Mouse (Mus musculus): ENCODE data around the gene Cblc. TPM values are rescaled to one million over a fixed set of nuclear protein-coding genes. Genes with fewer than 3 reads are reported as not detected.

Cblc gene
- 14.6 and 15.2 TPM in 2 replicates for polyA plus RNA-seq (2015; fragmentation: Nextera tagmentation; extraction: Ambion mirVana)

DNA sequence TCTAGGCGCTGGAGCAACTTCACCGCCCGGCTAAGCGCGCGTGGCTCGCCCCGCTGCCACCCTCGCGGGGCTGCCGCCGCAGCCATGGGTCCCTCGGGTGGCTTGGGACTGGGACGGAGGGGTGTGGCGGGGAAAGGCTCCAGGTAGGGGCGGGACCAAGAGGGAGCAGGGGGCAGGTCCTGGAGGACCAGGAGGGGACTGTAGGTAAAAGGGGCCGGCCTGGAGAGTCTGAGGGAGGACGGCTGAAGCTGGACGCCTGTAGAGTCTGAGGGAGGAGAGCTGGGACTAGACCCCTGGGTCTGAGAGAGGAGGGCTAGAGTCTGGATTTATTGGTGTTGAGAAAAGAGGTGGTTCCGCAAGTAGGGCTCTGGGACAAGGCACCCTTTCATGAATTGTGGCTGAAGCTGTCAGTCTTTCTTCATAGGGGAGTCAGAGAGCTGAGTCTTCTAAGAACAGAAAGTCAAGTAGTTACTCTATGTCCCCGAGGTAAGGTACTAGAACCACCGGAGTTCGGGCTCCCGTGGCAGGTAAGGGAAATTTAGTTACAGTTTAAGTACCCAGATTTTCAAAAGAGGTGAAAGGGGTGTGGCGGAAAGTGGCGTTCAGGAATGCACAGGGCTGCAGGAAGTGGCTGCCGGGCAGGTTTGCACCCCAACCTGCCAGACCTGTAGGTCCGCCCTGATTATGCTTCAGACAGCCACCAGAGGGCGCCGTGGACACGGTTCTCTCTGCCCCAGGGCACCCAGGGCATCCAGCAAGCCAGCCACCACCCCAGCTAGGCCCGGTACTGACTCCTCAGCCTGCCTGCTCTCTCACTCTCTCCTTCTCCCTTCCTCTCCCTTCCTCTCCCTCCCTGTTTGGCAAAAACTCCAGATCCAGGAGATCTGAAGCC lies at the start of gene Cblc:
Gene Cblc (minus strand): TSS at position 113 of the 892 bp plus-strand sequence.
- H3K27me3 ChIP-seq = peaks cover 28% of the 10 kb centered on the region
- H3K9ac ChIP-seq = peak within 1 kb of the TSS; percentile 28; the same call in 1 of the 2 replicates
- H3K4me2 ChIP-seq = peak within 1 kb of the TSS; percentile 45
- no peaks in the 10 kb centered on the region for H3K9me3 ChIP-seq
- H3K36me3 ChIP-seq = no peaks in the 10 kb centered on the region
- WGBS = 2% methylated on average over 32 of the region's 32 CpGs
- H3K4me3 ChIP-seq = peak within 1 kb of the TSS; percentile 35
- peaks cover 9% of the 10 kb centered on the region for H3K4me1 ChIP-seq
- peak within 1 kb of the TSS; percentile 76 for H3K27ac ChIP-seq
- ATAC-seq (ENCODE audit: insufficient number of reproducible peaks, low FRiP score, low TSS enrichment, low read depth) = 0 out of 2 replicates have a peak, but pooled peaks have one; percentile 30

DNA sequence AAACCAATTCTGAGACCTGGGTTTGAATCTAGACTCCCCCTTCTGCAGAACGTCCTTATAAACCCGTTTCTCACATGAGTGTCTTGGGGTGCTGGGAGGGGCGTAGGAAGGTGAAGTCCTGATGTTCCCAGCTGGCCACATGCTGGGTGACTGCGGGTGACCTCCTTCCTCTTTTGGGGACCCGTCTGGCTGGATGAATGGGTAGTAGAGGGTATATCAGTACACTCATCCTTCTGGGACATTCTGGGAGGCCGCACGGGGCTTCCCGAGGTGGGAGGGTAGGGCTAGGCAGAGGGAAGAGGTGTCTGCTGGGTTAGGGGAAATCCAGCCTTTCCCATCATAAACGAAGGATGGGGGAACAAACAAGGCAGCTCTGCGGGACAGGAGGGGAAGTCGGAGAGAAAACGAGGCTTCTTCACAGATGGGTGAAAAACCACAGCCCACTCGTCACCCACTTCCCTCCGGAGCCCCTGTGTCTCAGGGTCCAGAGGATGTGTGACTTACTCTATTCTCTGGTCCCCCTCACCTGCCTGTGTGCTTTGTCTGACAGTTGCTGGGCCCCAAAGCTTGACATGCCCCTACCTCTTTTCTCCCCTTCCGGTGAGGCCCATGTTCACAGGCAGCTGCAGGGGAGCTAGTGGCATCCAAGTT lies 48.0 kb upstream of the Cblc start:
- H3K27ac ChIP-seq = no peak overlapping the region
- H3K27me3 ChIP-seq = peaks cover 46% of the 10 kb centered on the region
- H3K36me3 ChIP-seq = no peaks in the 10 kb centered on the region
- no peak overlapping the region for H3K4me3 ChIP-seq
- no peak overlapping the region for H3K9ac ChIP-seq
- no peak overlapping the region for H3K4me2 ChIP-seq
- peaks cover 2% of the 10 kb centered on the region; the same call in 1 of the 2 replicates for H3K4me1 ChIP-seq
- WGBS = 63% methylated on average over 15 of the region's 15 CpGs
- no peak for ATAC-seq (ENCODE audit: insufficient number of reproducible peaks, low FRiP score, low TSS enrichment, low read depth)
- no peaks in the 10 kb centered on the region for H3K9me3 ChIP-seq

DNA sequence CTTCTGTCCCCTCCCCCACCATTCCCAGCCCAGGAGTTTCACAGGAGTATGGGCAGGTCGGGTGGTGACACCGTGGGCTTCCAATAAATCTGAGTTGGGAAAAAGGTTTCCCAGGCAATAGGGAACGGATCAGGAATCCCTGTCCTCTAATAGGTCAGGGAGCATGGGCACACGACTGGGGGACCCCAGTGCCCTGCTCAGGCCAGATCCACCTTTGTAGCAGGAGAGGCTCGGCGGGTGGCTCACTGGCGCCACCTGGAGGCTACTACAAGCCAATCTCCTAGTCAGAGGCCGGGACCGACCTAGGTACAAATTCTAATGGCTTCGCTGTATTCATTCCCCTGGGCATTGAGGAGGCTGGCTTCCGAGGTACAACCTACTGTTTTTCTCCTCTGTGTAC lies 47.0 kb upstream of the Cblc start:
- H3K4me3 ChIP-seq = no peak overlapping the region
- H3K27ac ChIP-seq = no peak overlapping the region
- peaks cover 2% of the 10 kb centered on the region; the same call in 1 of the 2 replicates for H3K4me1 ChIP-seq
- H3K4me2 ChIP-seq = no peak overlapping the region
- H3K27me3 ChIP-seq = peaks cover 45% of the 10 kb centered on the region
- H3K9me3 ChIP-seq = no peaks in the 10 kb centered on the region
- 0 out of 2 replicates have a peak, but pooled peaks have one; percentile 26 for ATAC-seq (ENCODE audit: insufficient number of reproducible peaks, low FRiP score, low TSS enrichment, low read depth)
- H3K9ac ChIP-seq = no peak overlapping the region; the same call in 1 of the 2 replicates
- no peaks in the 10 kb centered on the region for H3K36me3 ChIP-seq
- WGBS = 4% methylated on average over 11 of the region's 11 CpGs

DNA sequence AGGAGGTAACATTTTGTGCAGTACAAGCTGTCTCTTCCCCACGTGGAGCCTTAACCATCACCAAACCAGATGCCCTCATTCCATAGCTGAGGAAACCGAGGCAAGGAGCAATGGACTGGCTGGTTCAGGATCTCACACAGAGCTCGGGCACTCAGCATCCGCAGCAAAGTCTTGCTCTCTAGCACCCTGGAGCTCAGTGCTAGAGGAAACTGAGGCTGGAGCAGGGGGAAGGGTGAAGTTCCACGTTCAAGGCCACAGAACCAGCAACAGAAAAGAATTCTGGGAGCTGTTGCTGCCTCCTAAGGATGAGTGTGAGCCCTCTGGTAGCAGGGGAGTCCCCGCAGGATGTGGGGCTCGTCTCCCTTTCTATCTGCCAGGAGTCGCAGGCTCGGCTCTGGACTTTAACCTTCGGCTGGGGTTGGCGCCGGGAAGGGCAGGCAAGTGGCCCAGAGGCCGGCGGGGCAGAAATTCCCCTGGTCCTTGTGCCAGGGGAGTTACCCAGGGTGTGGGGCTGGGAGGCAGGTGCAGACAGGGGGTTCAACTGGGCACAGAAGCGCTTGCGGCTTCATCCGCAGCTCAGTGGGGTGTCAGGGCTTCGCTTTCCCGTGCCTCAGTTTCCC lies 46.4 kb upstream of the Cblc start:
- H3K9ac ChIP-seq = no peak overlapping the region
- no peak for ATAC-seq (ENCODE audit: insufficient number of reproducible peaks, low FRiP score, low TSS enrichment, low read depth)
- no peak overlapping the region for H3K4me3 ChIP-seq
- peaks cover 40% of the 10 kb centered on the region for H3K27me3 ChIP-seq
- 27% methylated on average over 19 of the region's 19 CpGs for WGBS
- no peaks in the 10 kb centered on the region for H3K9me3 ChIP-seq
- H3K36me3 ChIP-seq = no peaks in the 10 kb centered on the region
- H3K27ac ChIP-seq = no peak overlapping the region
- H3K4me1 ChIP-seq = peaks cover 2% of the 10 kb centered on the region; the same call in 1 of the 2 replicates
- H3K4me2 ChIP-seq = no peak overlapping the region

DNA sequence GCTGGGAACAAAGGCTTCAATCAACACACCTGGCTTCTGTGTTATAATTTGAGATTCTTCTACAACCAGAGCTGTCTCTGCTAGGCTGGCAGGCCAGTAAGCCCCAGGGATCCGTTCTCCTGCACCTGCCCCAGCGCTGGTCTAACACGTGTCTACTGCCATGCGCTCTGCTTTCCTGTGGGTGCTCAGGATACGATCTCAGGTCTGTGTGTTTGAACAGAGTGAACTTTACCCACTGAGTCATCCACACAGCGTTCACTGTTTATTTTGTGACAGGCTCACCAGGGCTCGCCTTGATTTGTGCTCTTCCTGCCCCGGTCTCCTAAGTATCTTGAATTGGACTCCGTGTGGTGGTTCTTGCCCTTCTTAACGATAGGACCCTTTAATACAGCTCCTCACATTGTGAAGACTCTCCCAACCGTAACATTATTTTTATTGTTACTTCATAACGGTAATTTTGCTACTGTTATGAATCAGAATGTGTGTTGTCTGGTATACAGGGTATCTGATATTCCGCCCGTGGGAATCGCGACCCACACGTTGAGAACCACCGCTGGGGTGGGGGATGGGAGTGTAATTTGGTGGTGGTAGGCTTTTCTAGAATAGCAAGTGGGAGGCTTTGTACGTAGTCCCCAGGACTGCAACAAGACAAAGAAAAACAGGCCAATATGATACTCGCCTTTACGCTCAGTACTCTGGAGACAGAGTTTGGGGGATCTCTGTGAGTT lies 45.2 kb upstream of the Cblc start:
- H3K9me3 ChIP-seq = no peaks in the 10 kb centered on the region
- H3K4me1 ChIP-seq = peaks cover 2% of the 10 kb centered on the region; the same call in 1 of the 2 replicates
- H3K9ac ChIP-seq = no peak overlapping the region
- WGBS = 80% methylated on average over 21 of the region's 21 CpGs
- no peak overlapping the region for H3K27ac ChIP-seq
- ATAC-seq (ENCODE audit: insufficient number of reproducible peaks, low FRiP score, low TSS enrichment, low read depth) = no peak
- no peaks in the 10 kb centered on the region for H3K36me3 ChIP-seq
- peaks cover 31% of the 10 kb centered on the region for H3K27me3 ChIP-seq
- no peak overlapping the region for H3K4me2 ChIP-seq
- no peak overlapping the region for H3K4me3 ChIP-seq

DNA sequence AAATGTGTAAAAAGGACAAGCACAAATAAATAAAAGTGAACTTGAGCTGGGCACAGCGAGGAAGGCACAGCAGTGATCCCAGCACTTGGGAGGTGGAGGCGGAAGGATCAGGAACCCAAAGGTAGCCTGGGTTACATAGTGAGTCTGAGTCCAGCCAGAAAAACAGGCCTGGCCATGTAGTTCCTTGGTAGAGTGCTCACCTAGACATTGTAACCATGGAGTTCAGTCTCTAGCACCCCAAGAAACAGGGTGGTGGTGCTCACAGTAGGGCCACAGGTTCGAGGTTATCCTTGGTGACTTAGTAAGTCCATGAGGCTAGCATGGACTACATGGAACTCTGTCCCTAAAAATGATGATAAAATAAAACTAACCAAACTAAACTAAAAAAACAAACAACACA lies 44.3 kb upstream of the Cblc start:
- no peak overlapping the region for H3K4me3 ChIP-seq
- WGBS = 75% methylated on average over 3 of the region's 3 CpGs
- H3K4me1 ChIP-seq = peaks cover 2% of the 10 kb centered on the region; the same call in 1 of the 2 replicates
- H3K36me3 ChIP-seq = no peaks in the 10 kb centered on the region
- no peak overlapping the region for H3K27ac ChIP-seq
- no peak for ATAC-seq (ENCODE audit: insufficient number of reproducible peaks, low FRiP score, low TSS enrichment, low read depth)
- no peak overlapping the region for H3K4me2 ChIP-seq
- no peaks in the 10 kb centered on the region for H3K9me3 ChIP-seq
- H3K27me3 ChIP-seq = peaks cover 26% of the 10 kb centered on the region
- no peak overlapping the region for H3K9ac ChIP-seq

DNA sequence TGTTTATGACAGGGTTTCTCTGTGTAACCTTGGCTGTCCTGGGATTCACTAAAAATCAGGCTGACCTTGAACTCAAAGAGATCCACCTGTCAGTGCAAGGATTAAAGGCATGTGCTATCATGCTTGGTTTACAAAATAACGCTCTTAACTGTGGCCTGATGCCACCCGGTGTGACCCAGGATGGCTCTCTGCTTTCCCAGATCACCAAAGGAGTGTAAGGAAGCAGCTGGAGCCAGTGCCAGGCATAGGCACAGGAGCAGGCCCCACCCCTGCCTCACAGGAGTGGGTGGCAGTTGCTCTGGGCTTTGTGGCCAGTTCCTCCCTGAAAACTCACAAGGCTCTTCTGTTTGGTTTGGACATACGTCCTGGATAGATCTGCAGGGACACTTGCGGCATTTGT lies 43.8 kb upstream of the Cblc start:
- H3K27me3 ChIP-seq = peaks cover 26% of the 10 kb centered on the region
- H3K36me3 ChIP-seq = no peaks in the 10 kb centered on the region
- H3K27ac ChIP-seq = no peak overlapping the region
- peaks cover 2% of the 10 kb centered on the region; the same call in 1 of the 2 replicates for H3K4me1 ChIP-seq
- H3K9ac ChIP-seq = no peak overlapping the region
- no peaks in the 10 kb centered on the region for H3K9me3 ChIP-seq
- WGBS = 79% methylated on average over 4 of the region's 4 CpGs
- H3K4me3 ChIP-seq = no peak overlapping the region
- no peak for ATAC-seq (ENCODE audit: insufficient number of reproducible peaks, low FRiP score, low TSS enrichment, low read depth)
- H3K4me2 ChIP-seq = no peak overlapping the region

DNA sequence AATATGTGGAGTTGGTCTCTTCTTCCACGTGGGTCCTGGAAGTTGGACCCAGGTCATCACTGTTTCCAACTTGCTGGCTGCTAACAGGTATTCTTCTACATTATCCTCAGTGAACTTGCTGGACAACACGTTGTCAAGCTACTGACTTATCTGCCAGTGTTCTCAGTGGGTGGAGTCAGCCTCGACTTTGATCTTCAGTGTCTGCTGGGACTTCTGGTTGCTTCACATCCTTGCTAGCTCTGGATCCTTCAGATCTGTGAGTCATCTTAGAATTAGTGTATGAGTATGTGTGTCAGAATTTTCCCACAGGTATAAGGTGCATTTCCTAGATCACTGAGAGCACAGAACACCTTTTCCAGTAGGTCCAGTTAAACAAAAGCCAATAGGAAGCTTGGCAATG lies 40.2 kb upstream of the Cblc start:
- Histone ChIP-seq H3K36me3 (no peaks in the 10 kb centered on the region), H3K4me3 (no peak overlapping the region), H3K9ac (no peak overlapping the region), H3K27ac (no peak overlapping the region), H3K4me2 (no peak overlapping the region), H3K9me3 (no peaks in the 10 kb centered on the region), H3K4me1 (peaks cover 4% of the 10 kb centered on the region), H3K27me3 (0 out of 2 replicates have a peak, but pooled peaks cover 3% of the 10 kb centered on the region)
- 52% methylated on average over 3 of the region's 3 CpGs for WGBS
- ATAC-seq (ENCODE audit: insufficient number of reproducible peaks, low FRiP score, low TSS enrichment, low read depth) = no peak

DNA sequence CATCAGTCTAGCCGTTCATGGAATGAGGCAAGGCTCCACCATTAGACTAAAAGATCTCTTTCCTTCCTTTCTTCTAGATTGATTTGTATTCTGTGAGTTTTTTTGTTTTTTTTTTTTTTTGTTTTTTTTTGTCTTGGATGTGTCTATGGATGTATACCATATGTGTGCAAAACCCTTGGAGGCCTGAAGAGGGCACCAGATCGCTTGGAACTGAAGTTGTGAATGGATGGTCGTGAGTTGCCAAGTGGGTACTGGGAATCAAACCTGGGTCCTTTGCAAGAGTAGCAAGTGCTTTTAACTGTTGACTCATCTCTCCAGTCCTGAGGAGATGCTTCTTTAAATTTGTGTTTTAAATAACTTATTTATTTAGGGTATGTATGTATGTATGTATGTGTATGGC lies 37.4 kb upstream of the Cblc start:
- H3K27me3 ChIP-seq = no peaks in the 10 kb centered on the region
- H3K4me2 ChIP-seq = no peak overlapping the region
- H3K4me1 ChIP-seq = peaks cover 14% of the 10 kb centered on the region
- no peaks in the 10 kb centered on the region for H3K36me3 ChIP-seq
- no peak overlapping the region for H3K4me3 ChIP-seq
- 74% methylated on average over 3 of the region's 3 CpGs for WGBS
- H3K9ac ChIP-seq = no peak overlapping the region
- H3K9me3 ChIP-seq = no peaks in the 10 kb centered on the region
- no peak overlapping the region for H3K27ac ChIP-seq
- ATAC-seq (ENCODE audit: insufficient number of reproducible peaks, low FRiP score, low TSS enrichment, low read depth) = no peak

DNA sequence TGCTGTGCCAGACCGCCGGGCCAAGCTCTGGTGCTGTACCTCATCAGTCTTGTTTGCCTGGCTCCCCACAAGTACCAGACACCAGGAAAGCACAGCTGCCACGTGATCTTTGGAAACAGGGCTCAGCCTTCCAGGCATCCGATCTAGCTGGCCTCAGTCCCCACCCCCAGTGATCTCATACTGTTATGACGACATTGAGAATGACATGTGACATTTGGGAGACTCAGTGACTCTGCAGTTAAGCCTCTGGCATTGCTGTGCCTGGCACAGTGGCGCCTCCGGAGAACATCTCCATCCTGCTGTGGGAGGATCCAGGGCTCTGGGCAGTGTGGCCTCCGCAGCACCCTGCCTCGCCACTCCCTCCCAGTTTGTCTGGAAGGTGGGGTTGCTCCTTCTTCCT lies 35.2 kb upstream of the Cblc start:
- H3K27me3 ChIP-seq = no peaks in the 10 kb centered on the region
- peaks cover 17% of the 10 kb centered on the region for H3K4me1 ChIP-seq
- ATAC-seq (ENCODE audit: insufficient number of reproducible peaks, low FRiP score, low TSS enrichment, low read depth) = peak; percentile 46; the same call in 1 of the 2 replicates
- H3K4me3 ChIP-seq = no peak overlapping the region
- no peak overlapping the region for H3K27ac ChIP-seq
- H3K9me3 ChIP-seq = no peaks in the 10 kb centered on the region
- no peak overlapping the region for H3K9ac ChIP-seq
- WGBS = 42% methylated on average over 9 of the region's 9 CpGs
- no peak overlapping the region for H3K4me2 ChIP-seq
- H3K36me3 ChIP-seq = no peaks in the 10 kb centered on the region

DNA sequence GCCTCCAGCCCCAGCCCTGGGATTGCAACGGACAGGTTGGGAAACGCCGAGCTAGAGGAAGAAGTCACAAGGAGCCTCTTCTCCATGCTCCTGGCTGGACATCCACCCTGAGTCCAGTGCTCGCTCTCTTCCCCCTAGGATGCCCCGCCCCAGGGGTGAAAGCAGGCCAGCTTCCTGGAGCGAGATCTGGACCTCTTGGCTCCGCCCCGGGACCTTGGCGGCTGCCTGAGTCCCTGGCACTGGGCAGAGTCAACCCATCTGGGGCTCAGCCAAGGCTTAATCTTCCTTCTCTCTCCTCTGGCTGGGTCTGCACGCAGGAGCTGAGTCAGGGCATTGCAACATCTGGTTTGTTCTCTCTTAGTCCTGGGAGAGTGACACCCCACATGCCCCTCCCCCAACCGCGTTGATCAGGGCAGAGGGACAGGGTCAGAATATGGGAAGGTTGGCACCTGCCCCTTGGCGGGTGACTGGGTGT lies 34.1 kb upstream of the Cblc start:
- ATAC-seq (ENCODE audit: insufficient number of reproducible peaks, low FRiP score, low TSS enrichment, low read depth) = peak; percentile 38; the same call in 1 of the 2 replicates
- Histone ChIP-seq H3K9ac (no peak overlapping the region), H3K4me1 (peaks cover 20% of the 10 kb centered on the region), H3K4me2 (no peak overlapping the region), H3K36me3 (no peaks in the 10 kb centered on the region), H3K4me3 (no peak overlapping the region), H3K9me3 (no peaks in the 10 kb centered on the region), H3K27ac (peak overlapping the region; percentile 6; the same call in 1 of the 2 replicates), H3K27me3 (no peaks in the 10 kb centered on the region)
- 29% methylated on average over 13 of the region's 13 CpGs for WGBS
